Mouse (Mus musculus) limb, embryonic 12.5 days (tissue): ENCODE results near the gene Gm11114. TPM values are rescaled to one million over a fixed set of nuclear protein-coding genes. Genes with fewer than 3 reads are reported as not detected.
A peak's percentile ranks its signal among the peaks of the same experiment; 100 is the strongest.

ENCODE experiments used
- ATAC-seq: fragments of 200-750 bp; cut with Nextera tagmentation; 2 replicates; pipeline ENCODE4 v1.8.0; 2017; ENCODE audit warnings: low read depth, moderate TSS enrichment; ENCODE audit not compliant: insufficient number of reproducible peaks, insufficient read depth, low FRiP score, low TSS enrichment
- H3K27ac ChIP-seq: fragments of 300-500 bp; sonication (generic); 2 replicates; pipeline ENCODE4 v1.5.1; 2016; ENCODE audit warnings: mild to moderate bottlenecking, moderate library complexity
- H3K27me3 ChIP-seq: fragments of 300-500 bp; sonication (generic); 2 replicates; pipeline ENCODE4 v1.6.1; 2016; ENCODE audit warnings: mild to moderate bottlenecking, moderate library complexity
- H3K36me3 ChIP-seq: fragments of 300-500 bp; sonication (generic); 2 replicates; pipeline ENCODE4 v1.6.1; 2016; ENCODE audit warnings: mild to moderate bottlenecking, moderate library complexity
- H3K4me1 ChIP-seq: fragments of 300-500 bp; sonication (generic); replicated peaks from 2 replicates; pipeline ENCODE4 v1.6.1; 2016
- H3K4me2 ChIP-seq: fragments of 300-500 bp; sonication (generic); 2 replicates; pipeline ENCODE4 v1.6.1; 2016; ENCODE audit warnings: mild to moderate bottlenecking, moderate library complexity
- H3K4me3 ChIP-seq: fragments of 300-500 bp; sonication (generic); replicated peaks from 2 replicates; pipeline ENCODE4 v1.5.1; 2016; ENCODE audit warnings: mild to moderate bottlenecking
- H3K9ac ChIP-seq: fragments of 300-500 bp; sonication (generic); replicated peaks from 2 replicates; pipeline ENCODE4 v1.6.1; 2016; ENCODE audit warnings: mild to moderate bottlenecking, moderate library complexity
- H3K9me3 ChIP-seq: fragments of 300-500 bp; sonication (generic); 2 replicates; pipeline ENCODE4 v1.6.1; 2016; ENCODE audit warnings: mild to moderate bottlenecking, moderate library complexity
- WGBS: fragments of 180-500 bp; shearing (Covaris S2); methylation state at CpG from one replicate; pipeline ENCODE4 v1.1.7; 2016; 5-methylcytosine and 5-hydroxymethylcytosine counted together
- polyA plus RNA-seq: library from polyadenylated mRNA; unstranded; fragments of >200 nt; fragmentation: Nextera tagmentation; extraction: Ambion mirVana; gene quantifications from 2 replicates; pipeline ENCODE4 v1.2.1, GENCODE M21; 2016

The Gm11114 gene
- not detected in 2 replicates for polyA plus RNA-seq

DNA sequence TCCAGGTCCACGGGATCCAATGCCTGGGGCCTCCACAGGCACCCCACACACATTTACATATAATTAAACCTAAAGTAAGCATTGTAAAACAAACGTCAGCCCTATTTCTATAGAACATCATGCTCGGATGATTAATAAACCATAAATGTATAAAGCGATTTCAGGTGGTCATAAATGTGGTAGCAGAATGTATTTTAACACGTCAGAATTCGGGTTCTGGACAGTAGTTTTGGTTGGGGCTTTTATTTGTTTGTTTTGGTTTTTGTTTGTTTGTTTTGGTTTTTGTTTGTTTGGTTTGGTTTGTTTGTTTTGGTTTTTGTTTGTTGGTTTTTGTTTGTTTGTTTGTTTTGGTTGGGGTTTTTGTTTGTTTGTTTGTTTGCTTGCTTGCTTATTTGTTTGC is at the start of gene Gm11114:
TSS of gene Gm11114 (plus strand) at position 301 of the 400 bp plus-strand sequence.
- Histone ChIP-seq H3K4me1 (peaks cover 6% of the 10 kb centered on the region; the same call in 1 of the 2 replicates), H3K36me3 (no peaks in the 10 kb centered on the region), H3K4me2 (no peak within 1 kb of the TSS), H3K27ac (no peak within 1 kb of the TSS), H3K9me3 (no peaks in the 10 kb centered on the region), H3K27me3 (no peaks in the 10 kb centered on the region), H3K9ac (no peak within 1 kb of the TSS), H3K4me3 (no peak within 1 kb of the TSS)
- ATAC-seq: no peak
- WGBS: 69% methylated on average over 6 of the region's 6 CpGs

DNA sequence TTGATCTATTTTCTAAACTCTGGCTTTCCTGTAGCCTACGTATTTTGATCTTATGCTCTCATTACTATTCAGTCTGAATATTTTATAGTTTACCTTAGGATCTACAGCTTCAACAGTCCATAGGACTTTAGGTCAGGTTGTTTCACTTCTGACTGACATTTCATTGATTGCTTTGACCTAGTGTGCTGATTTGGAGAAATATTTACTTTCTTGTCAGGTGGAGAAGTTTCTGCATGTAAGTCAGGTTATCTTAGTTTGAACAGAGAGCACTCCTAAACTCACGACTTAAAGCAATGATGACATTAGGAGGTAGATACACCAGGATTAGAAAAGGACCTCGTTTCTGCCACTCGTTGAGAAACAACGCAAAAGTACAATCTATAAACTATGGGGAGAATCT is 45.7 kb upstream of the Gm11114 start:
- ATAC-seq: no peak
- Histone ChIP-seq H3K4me3 (no peak overlapping the region), H3K9ac (no peak overlapping the region), H3K27ac (no peak overlapping the region), H3K4me2 (no peak overlapping the region), H3K27me3 (no peaks in the 10 kb centered on the region), H3K9me3 (no peaks in the 10 kb centered on the region), H3K4me1 (no peaks in the 10 kb centered on the region), H3K36me3 (no peaks in the 10 kb centered on the region)
- 84% methylated on average over 5 of the region's 5 CpGs for WGBS

DNA sequence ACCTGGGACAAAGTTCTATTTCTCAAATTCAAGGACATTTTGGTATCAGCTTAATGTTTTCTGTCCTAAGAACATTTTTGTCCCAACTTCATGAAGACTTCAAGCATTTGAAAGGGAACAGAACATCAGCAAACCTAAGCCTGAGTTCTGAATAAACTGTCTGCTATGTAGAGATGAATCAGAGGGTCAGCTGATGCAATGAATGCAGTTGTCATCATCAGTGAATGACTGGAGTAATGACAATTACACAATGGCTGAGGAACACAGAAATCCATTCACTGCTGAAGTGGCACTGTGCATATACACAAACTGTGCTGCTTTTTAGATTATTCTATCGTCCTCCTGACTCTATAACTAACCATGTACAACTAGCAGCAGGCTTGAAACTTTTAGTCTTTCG is 38.5 kb upstream of the Gm11114 start:
- no peaks in the 10 kb centered on the region for H3K36me3 ChIP-seq
- no peaks in the 10 kb centered on the region for H3K9me3 ChIP-seq
- no peak overlapping the region for H3K4me3 ChIP-seq
- WGBS: 81% methylated on average over 2 of the region's 2 CpGs
- ATAC-seq: no peak
- no peak overlapping the region for H3K4me2 ChIP-seq
- no peak overlapping the region for H3K27ac ChIP-seq
- H3K4me1 ChIP-seq: no peaks in the 10 kb centered on the region
- H3K9ac ChIP-seq: no peak overlapping the region
- no peaks in the 10 kb centered on the region for H3K27me3 ChIP-seq

DNA sequence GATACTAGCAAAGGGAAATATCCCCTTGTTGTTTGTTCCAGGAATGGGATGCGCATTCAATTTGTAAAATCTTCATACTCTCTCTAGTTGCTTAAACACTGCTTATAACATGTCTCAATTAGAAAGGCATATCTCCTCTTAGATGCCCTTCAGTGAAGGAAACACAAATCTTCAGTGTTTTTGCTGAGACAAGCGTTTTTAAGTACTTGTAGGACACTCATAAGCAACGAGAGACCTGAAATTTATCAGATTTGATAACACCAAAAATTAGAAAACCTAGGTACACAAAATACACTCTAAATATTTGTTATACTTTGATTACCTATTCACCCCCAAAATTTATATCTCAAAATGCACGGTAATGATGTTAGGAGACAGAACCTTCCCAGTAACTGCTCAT is 9.7 kb upstream of the Gm11114 start:
- Histone ChIP-seq H3K9me3 (no peaks in the 10 kb centered on the region), H3K27me3 (no peaks in the 10 kb centered on the region), H3K4me1 (no peaks in the 10 kb centered on the region), H3K27ac (no peak overlapping the region), H3K9ac (no peak overlapping the region), H3K36me3 (no peaks in the 10 kb centered on the region), H3K4me3 (no peak overlapping the region), H3K4me2 (no peak overlapping the region)
- no peak for ATAC-seq
- 88% methylated on average over 4 of the region's 4 CpGs for WGBS

DNA sequence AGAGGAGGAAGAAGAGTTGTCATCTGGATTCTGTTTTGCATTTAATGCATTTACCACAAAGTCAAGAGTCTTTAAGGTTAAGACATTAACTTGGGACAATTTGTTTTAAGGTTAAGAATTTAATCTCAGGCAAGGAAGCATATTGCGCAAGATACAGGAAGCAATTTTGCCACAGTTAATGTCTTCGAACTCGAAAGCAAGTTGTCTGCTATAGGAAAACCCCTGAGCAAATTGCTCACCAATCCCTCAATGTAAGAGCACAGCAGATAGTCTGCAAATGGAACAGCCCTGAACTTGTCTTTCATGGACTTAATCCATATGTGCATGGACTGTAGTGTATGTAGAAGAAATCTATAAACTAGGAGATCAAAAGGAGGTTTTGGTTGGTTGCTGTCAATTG is 9.2 kb upstream of the Gm11114 start:
- no peaks in the 10 kb centered on the region for H3K9me3 ChIP-seq
- ATAC-seq: no peak
- H3K36me3 ChIP-seq: no peaks in the 10 kb centered on the region
- H3K4me2 ChIP-seq: no peak overlapping the region
- no peak overlapping the region for H3K27ac ChIP-seq
- H3K4me1 ChIP-seq: no peaks in the 10 kb centered on the region
- 86% methylated on average over 3 of the region's 3 CpGs for WGBS
- H3K9ac ChIP-seq: no peak overlapping the region
- H3K4me3 ChIP-seq: no peak overlapping the region
- no peaks in the 10 kb centered on the region for H3K27me3 ChIP-seq

DNA sequence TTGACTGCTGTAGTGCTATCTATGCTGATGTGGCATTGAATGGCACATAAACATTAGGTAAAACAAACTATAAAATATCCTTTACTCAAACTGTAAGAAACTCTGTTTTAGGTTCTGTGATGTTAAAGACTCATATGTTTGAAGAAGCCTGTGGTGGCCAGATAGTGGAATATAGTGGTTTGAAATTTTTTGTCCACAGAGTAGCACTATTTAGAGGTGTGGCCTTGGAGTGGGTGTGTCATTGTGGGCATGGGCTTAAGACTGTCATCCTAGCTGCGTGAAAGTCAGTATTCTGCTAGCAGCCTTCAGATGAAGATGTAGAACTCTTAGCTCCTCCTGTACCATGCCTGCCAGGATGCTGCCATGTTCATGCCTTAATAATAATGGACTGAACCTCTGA is 3.5 kb downstream of the Gm11114 start:
- 57% methylated on average over 1 of the region's 1 CpGs for whole genome bisulfite sequencing
- Histone ChIP-seq H3K27me3 (no peaks in the 10 kb centered on the region), H3K27ac (no peak overlapping the region)

DNA sequence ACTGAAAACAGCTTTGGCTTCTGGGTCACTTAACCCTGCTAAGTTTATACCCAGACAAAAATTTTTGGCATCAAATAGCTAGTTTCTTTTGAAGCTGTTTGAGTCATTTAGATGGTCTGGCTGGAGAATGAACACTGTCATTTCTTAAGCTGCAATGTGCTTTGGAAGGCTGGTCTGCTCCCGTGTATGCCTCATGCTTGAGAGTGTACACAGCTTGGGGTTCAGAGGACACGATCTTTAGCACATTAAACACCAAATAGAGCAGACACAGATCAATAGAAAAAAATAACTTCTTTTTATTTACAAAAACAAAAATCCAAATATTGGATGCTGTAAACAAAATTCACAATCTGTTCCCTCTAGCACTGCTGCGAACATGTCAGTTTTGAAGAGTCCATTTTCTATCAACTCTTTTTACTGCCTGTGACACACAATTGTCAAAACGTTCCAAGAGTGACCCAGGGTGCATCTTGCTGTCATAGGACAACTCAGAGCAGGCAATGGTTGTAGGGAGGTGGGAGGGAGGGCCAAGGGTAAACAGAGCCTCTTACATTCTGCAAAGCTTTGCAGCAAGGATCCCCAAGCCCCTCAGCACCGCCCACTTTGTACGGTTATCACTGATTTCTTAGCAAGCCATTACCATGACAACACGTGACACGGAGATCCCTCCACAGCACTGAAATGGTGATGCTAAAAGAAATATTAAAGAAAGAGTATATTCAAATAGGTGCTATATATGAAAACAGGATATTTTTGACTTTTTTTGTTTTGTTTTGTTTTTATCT is 7.8 kb downstream of the Gm11114 start:
- H3K36me3 ChIP-seq: no peaks in the 10 kb centered on the region
- 74% methylated on average over 8 of the region's 8 CpGs for WGBS
- no peak overlapping the region for H3K9ac ChIP-seq
- H3K9me3 ChIP-seq: no peaks in the 10 kb centered on the region
- H3K27me3 ChIP-seq: peaks cover 21% of the 10 kb centered on the region
- no peak overlapping the region for H3K4me3 ChIP-seq
- H3K4me1 ChIP-seq: no peaks in the 10 kb centered on the region
- H3K27ac ChIP-seq: no peak overlapping the region
- H3K4me2 ChIP-seq: no peak overlapping the region
- no peak for ATAC-seq

More for the DNA sequence above, 3.5 kb downstream of the Gm11114 start:
- Histone ChIP-seq H3K4me1 (peaks cover 6% of the 10 kb centered on the region; the same call in 1 of the 2 replicates), H3K4me2 (no peak overlapping the region), H3K36me3 (no peaks in the 10 kb centered on the region), H3K9ac (no peak overlapping the region), H3K4me3 (no peak overlapping the region), H3K9me3 (no peaks in the 10 kb centered on the region)
- ATAC-seq: no peak

DNA sequence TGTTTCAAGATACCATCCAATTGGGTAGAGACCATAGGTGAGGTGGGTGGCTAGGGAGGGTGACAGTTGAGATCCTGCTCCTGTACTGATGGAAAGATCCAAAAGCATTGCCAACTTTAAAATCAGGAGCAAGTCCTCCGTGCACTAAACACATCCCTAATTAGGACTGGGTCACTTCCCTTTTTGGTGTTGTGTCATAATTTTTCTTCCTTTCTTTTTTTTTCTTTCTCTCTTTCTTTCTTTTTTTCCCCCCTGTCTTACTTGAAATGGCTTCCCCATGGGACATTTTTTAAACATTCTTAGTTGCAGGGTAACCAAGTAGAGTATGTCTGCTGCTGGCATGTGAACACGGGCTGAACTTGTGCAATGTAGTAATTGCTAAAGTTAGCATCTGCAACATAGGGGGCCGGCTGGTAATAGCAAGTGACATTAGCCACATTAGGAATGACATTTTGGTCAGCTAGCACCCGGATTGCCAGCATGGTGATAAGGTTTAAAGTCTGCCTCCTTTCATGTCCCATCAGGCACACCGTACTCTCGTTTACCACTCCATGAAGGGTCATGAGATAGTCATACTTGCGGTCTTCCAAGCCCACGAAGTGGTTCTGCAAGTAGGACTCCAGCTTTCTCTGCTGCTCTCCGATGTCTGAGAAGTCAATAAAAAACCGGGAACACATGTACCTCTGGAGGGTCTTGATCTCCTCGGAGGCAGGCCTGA is 11.7 kb downstream of the Gm11114 start:
- H3K27ac ChIP-seq: no peak overlapping the region
- H3K4me3 ChIP-seq: peak overlapping the region; percentile 68
- H3K9ac ChIP-seq: no peak overlapping the region
- 71% methylated on average over 11 of the region's 11 CpGs for WGBS
- no peaks in the 10 kb centered on the region for H3K36me3 ChIP-seq
- peaks cover 39% of the 10 kb centered on the region for H3K27me3 ChIP-seq
- peak overlapping the region; percentile 89 for H3K4me2 ChIP-seq
- H3K9me3 ChIP-seq: no peaks in the 10 kb centered on the region
- no peaks in the 10 kb centered on the region; the same call in 1 of the 2 replicates for H3K4me1 ChIP-seq
- ATAC-seq: no peak

DNA sequence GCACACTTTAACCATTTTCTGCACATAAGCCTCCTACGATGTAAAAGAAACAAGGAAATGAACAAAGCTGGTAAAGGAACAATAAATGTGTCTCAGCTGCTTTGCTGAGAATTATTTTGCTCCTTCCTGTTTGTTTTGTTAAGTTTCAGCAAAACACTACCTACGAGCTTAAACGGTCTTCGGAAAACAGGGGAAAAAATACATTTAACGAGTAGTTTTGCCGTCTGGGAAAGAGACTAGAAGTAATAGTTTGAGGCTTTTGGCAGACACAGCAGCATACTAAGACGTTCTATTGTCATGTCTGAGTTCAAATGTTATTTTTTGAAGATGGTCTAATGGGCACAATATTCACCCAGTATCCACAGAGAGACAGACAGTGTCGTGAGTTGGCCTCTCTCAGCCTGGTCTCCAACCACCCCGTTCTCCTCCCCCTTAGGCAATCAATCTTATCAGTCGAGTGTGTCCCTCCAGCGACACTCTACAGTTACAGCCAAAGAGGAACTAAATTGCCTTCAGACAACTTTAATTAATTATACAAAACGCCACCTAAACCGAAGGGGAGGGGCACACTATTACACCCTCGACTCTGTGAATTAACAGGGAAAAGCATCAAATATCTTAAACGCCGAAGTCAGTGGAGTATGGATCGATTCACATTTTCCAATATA is 12.8 kb downstream of the Gm11114 start:
- Histone ChIP-seq H3K9me3 (no peaks in the 10 kb centered on the region), H3K4me2 (peak overlapping the region; percentile 89), H3K27ac (no peak overlapping the region), H3K9ac (no peak overlapping the region), H3K4me3 (peak overlapping the region; percentile 68), H3K36me3 (no peaks in the 10 kb centered on the region), H3K4me1 (no peaks in the 10 kb centered on the region; the same call in 1 of the 2 replicates), H3K27me3 (peaks cover 39% of the 10 kb centered on the region)
- no peak for ATAC-seq
- WGBS: 30% methylated on average over 17 of the region's 17 CpGs

DNA sequence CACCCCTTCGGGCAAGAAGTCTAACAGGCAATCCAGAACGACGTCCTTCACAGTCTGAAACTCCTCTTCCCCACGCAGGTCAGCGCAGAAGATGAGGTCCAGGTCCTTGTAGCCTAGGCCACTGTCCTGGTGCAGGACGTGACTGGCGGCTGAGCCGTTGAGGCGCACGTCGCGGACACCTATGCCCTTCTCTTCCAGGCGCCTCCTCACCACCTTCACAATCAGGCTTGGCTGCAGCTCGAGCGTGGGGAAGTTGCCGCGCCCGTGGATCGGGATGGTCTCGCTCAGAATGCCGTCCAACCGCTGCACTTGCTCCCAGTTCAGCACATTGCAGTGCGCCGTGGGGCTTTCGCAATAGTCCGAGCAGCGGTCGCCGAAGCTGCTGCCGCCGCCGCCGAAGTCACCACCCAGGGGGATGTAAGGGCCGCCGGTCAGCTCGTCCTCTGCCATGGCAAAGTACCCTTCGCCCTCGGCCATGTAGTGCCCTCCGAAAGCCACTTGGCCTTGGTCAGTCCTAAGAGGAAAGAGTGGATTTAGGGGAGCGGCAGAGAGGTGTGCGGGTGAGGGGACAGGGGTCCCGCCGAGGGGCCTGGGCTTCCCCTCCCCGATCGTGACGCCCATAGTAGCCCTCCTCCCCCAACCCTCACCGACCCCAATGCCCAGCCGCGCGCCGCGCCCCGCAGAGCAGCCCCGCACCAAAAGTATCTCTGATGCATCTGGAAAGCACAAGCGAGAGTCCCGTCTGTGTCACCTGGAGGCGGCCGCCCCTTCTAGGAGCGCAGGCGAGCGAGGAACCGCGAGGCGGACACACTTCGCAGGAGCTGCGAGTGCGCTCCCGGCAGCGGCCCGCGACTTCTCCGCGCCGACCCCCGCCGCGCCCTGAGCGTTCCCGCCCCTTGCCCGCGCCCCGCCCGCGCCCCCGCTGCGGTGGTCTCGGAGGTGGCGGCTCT is 14.0 kb downstream of the Gm11114 start:
- Histone ChIP-seq H3K4me1 (no peaks in the 10 kb centered on the region; the same call in 1 of the 2 replicates), H3K27me3 (peaks cover 39% of the 10 kb centered on the region), H3K9me3 (no peaks in the 10 kb centered on the region), H3K4me2 (peak overlapping the region; percentile 89), H3K36me3 (no peaks in the 10 kb centered on the region), H3K9ac (peak overlapping the region; percentile 69), H3K4me3 (peak overlapping the region; percentile 68), H3K27ac (peak overlapping the region; percentile 35; the same call in 1 of the 2 replicates)
- under 1% methylated on average over 88 of the region's 88 CpGs for WGBS
- peak; percentile 50 for ATAC-seq
